Mouse (Mus musculus) spleen, postnatal 36 days (tissue): ENCODE data around the gene Dhrs7b.
"Not testable (repeated sequence)": the region's sequence is repeated elsewhere in the genome, so short reads cannot be mapped to it uniquely, and the experiment has no call there.

Experiments
- DNase-seq, 2 experiments: peaks; one replicate each; pipeline ENCODE4 v3.0.0; 2022; ENCODE audit warnings: low spot score in 2 of 2, mixed read lengths in 1 of 2

Dhrs7b gene

DNA sequence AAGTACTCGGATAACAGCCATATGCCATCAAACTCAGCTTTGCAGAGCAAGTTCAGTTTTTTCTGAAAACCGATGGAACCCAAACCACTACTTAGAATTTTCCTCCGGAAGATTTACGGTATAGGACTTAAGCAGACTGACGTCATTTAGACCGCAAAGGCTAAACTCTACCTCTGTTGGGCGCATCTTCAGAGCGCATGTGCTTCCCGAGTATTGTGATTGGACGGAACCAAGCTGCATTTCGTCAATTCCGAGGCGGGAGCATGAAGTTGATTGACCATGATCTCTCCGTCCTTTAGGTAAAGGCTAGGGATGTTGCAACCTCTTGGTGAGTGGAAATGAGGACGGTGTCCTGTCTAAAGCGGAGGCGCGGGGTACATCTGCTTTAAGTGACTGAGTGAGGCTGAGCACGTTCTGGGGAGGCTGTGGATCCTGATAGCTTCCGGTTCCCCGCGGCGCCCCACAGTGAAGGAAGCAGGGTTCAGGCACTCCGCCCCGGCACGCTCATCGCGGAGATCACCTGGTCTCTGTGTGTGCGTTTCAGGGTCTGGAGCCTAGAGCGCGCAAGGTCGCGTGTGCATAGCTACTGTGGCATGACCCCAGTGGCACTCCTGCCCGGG lies at the start of gene Dhrs7b:
Dhrs7b (plus strand) TSS at position 199 of the 620 bp plus-strand sequence.
- DNase-seq: peak; percentile 88 to 91

DNA sequence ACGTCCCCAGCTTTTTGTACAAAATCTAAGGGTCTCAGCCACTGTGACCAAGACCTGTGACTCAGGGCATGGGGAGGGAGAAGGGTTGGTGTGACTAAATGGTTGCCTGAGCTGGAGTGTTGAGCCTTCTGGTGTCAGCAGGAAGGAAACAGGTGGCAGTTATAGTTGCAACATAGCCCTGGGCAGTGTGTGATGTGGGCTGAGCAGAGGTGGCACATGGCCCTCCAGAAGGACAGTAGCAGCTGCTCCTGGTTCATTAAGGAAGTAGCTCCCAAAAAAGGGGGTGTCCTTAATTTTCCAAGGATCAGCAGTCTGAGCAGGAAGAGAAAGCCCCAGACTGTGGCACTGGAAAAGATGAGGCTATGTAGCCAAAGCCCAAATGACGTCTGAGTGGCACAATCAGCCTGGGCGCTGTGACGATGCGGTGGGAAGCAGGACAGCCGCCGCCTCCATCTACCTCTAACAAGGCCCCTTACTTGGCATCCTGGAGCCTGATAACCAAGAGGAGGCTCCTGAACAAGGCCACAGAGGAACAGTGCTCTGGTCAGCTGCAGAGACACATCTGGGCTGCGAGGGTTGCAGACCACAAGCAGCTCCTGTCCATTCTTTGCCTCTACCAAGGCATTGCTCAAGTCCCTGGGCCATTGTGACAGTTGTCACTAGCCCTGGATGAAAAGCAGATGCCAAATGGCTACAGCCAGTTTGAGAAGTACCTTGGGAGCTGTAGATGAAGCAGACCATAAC lies 46.1 kb upstream of the Dhrs7b start:
- no peak for DNase-seq

DNA sequence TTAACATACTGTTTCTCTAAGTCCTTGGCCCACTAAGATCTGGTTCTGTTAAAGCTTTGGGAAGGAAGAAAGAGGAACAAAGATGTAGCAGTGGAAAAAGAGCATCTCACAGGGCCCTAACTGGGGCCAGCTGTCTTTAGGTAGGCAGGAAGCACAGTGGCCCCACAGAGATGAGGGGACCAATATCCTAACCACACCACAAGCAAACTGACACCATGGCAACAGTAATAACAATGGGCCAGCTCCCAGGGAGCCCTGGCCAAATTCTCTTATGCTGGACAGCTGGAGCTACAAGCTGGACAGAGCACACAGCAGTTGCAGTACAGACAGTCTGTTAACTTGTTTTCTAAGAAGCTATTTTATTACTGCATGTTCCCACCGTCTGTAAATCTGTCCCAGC lies 42.8 kb upstream of the Dhrs7b start:
- DNase-seq: no peak

DNA sequence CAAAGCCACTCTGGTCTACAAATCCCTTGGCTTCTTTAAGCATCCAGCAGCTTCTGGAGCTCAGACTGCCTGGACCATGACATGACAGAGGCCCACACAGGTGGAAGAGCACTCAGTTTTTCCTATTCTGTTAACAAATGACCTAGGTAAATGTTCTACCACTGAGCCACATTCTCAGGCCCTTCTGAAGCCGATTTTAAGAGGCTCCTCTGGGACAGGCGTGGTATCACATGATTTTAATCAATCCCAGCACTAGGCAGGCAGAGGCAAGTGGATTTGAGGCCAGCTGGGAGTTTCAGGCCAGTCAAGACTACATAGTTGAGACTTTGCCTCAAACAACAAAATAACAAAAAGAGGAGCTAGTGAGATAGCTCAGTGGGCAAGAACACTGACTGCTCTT lies 40.0 kb upstream of the Dhrs7b start:
- DNase-seq: no peak

DNA sequence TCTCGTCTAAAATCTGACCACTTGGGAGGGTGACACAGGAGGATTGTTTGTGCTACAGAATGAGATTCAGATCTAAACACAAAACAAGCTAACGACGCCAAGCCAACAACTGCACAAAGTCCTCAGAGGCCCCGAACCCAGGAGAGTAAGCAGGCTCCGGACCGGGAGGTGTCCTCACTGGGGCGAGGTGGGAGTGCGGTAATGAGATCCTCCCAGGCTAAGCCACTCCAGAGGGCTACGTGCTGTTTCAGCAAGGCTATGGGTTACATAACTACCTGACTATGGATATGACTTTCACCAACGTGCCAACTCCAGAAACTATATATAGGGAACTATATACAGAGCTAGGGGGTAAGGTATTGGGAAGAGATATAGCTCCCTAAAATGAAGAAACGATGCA lies 34.1 kb upstream of the Dhrs7b start:
- DNase-seq: no peak

DNA sequence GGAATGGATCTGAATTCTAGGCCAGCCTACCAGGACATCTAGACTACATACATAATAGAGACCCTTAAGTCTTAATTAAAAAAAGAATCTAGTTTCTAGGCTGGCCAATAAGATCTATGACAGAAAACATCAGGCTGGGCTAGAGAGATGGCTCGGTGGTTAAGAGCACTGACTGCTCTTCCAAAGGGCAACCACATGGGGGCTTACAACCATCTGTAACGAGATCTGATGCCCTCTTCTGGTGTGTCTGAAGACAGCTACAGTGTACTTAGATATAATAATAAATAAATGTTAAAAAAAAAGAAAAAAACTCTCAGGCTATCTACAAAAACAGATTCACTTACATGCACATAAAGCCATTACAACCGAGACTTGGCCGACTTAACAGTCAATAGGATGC lies 30.5 kb upstream of the Dhrs7b start:
- DNase-seq: no peak

DNA sequence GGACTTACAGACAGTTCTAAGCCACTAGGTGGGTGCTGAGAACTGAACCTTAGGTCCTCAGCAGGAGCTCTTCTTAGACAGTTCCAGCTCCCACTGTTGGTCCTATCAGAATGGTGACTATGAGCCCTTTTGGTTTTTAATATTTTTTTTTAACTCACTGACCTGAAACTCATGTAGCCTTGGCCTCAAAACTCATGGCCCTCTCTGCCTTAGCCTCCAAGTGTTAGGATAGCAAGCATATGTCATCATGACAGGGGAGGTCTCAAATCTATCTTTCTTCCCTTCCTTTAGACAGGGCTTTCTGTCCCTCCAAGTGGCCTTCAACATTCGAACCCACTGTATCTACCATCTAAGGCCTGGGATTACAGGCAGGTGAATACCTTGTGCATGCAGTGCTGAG lies 29.5 kb upstream of the Dhrs7b start:
- DNase-seq: no peak

DNA sequence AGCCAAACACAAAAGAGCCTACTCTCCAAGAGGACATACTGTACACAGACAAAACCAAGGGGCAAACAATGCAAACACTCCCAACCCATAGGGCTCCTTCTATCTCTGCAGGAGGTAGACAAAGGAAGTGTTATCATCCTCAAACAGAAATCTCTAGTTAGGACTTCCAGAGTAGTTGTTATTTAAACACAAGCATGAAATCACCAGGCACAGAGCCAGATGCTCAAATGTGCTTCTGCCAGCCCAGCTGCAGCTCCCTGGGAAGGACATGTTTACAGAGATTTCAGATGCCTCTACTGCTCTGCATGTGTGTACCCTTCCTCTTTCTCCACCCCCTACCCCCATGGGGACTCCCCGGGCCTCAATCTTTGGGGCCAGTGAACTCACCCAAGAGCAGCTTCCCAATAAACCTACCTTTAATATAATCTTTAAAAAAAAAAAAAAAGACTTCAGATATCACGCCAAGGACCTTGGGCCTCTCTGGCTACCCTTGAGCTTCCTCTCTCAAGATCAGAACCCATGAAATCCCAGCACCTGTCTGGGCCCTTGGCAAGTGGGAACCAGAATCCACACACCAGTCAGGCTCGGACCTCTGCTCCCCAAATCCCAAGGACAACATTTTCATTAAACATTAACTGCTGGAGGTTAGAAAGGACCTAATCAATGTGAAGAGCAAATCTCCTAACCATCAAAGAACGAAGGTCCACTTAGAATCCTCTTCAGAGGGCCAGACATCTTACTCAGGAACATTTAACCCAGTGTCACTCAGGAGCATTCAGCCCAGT lies 22.0 kb upstream of the Dhrs7b start:
- no peak for DNase-seq

DNA sequence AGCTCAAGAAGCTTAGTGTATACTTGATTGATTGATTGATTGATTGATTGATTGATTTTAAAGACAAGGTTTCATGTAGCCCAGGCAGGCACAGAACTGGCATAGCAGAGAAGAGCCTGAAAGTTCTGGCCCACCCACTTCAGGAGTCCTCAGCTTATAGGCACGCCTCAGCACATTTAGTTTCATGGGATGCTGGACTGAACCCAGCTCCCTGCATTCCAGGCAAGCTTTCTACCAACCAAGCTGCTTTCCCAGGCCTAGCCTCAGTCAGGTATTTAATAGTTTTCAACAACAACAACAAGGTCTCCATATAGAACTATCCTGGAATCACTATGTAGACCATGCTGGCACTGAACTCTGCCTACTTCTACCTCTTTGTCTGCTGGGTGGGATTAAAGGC lies 20.9 kb upstream of the Dhrs7b start:
- DNase-seq: no peak

DNA sequence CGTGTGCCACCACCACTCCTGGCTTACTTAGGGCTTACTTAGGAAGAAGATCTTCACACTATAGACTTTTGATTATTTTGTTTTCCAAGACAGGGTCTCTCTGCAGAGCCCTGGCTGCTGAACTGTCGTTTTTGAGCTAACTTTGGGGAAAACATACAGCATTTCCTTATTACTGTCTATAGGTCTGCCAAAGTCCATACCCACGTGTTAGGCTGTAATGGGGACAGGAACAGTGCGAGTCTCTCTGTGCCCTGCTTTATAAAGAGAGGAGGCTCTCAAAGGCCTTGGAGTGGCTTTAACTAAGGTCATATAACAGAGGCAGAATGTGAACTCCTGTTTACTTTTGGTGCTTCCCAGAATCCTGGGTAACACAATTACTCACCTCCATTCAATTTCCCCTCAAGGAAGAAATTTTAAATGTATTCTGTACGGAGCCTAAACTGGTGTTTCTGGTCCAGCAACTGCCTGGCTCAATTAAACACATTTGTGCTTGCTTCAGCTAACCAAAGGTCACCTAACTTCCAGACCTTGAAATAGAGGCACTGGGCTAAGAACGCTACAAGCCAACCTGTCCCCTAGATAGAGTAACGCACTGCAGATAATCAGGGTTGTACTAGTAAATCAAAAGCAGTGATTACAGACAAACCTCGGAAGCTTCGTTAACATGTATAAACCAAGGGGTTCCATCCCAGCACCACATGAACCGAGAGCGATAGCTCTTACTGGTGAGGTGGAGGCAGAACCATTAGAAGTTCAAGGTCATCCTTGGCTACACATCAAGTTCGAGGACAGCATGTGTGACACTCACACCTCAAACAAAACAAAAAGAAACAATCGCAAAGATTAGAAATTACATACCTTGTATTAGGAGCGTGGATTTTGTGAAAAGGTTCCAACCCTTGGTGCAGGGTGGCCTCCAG lies 20.1 kb upstream of the Dhrs7b start:
- DNase-seq: no peak

DNA sequence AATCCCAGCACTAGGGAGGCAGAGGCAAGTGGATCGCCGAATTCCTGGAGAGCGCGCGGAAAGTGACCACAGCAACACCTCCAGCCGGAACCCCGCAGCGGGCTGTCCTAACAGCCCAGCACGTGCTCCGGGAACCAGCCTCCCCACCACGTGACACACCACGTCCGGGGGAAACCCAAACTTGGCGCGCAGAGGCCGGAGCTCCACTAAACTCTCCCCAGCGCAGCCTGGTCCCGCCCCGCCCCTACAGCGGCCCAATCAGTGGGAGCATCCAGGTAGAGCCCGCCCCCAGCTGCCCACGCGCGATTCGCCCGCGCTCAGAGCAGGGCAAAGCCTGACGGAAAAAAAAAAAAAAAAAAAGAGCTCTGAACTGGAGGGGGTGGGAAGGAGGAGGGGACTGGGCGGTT lies 19.4 kb upstream of the Dhrs7b start:
- DNase-seq: peak; percentile 93 to 94

DNA sequence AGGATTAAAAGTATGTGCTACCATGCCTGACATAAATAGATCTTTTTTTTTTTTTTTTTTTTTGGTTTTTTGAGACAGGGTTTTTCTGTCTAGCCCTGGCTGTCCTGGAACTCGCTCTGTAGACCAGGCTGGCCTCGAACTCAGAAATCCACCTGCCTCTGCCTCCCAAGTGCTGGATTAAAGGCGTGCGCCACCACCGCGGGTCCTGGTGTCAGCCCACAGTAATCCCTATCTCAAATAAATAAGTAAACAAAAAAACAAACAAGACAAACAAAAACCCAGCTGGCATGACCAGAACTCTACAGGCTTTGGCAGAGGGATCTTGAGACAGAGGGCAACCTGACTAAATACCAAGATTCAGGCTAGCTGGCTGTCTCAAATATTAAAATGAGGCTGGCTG lies 18.8 kb upstream of the Dhrs7b start, which contains the start of gene Shmt1:
Shmt1 (minus strand) TSS at position 101 of the 400 bp plus-strand sequence.
- not testable (repeated sequence) for DNase-seq

DNA sequence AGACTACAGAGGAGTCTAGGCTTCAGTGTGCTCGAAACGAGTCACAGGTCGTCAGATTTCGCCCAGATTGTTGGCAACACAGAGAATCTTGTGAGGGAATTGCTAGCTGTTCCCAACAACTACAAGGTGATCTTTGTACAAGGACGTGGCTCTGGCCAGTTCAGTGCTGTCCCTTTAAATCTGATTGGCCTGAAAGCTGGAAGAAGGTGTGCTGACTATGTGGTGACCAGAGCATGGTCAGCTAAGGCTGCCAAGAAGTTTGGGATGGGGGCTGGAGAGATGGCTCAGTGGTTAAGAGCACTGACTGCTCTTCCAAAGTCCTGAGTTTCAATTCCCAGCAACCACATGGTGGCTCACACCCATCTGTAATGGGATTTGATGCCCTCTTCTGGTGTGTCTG lies 14.0 kb upstream of the Dhrs7b start:
- no peak for DNase-seq

DNA sequence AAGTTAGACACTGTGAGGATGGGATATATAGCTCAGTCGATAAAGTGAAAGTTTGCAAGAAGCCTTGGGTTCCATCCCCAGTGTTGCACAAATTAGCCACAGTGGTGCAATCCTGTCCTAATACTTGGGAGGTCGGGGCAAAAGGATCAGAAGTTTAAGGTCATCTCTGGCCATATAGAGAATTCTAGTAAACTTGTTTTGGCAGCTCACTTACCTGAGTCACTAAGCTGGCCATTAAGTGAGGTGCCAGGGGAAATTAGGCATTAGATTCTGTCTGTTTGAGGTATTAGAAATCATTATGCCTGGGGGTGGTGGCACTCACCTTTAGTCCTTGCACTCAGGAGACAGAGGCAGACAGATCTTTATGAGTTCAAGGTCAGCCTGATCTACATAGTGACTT lies 6.7 kb upstream of the Dhrs7b start:
- DNase-seq: no peak

DNA sequence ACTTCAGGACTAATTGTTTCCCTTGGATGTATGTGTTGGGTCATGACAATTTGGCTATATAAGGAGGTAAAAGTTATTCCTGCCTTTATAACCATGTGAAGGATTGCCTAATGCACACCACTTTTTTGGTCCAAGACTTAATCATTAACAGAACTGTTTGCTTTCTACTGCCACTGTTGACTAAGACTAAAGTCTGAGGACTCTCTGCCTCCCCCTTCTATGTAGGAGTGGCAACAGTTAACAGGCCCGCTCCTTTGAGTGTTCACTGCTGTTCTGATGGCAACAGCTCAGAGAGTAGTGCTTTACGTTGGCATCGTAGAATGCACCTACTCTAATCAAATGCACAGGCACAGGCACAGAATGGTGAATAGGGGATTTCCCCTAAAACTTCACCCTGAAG lies 5.2 kb upstream of the Dhrs7b start:
- DNase-seq: no peak

DNA sequence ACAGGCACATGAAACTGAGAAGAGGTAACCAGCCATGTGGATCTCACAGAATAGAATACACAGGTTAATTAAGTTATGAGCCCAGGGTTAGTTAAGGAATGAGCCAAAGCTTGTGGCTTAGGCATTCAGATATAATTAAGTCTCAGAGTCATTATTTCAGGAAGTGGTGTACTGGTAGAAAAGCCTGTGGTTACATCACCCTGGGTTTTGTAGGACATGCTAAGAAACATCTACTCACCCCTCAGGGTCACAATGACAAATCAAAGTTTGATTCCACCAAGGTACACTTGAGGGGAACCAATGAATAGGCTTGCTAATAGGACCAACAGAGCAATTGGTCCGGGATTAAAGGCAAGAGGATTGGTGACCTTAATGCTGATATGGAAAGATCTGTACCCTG lies 3.7 kb upstream of the Dhrs7b start:
- no peak for DNase-seq

DNA sequence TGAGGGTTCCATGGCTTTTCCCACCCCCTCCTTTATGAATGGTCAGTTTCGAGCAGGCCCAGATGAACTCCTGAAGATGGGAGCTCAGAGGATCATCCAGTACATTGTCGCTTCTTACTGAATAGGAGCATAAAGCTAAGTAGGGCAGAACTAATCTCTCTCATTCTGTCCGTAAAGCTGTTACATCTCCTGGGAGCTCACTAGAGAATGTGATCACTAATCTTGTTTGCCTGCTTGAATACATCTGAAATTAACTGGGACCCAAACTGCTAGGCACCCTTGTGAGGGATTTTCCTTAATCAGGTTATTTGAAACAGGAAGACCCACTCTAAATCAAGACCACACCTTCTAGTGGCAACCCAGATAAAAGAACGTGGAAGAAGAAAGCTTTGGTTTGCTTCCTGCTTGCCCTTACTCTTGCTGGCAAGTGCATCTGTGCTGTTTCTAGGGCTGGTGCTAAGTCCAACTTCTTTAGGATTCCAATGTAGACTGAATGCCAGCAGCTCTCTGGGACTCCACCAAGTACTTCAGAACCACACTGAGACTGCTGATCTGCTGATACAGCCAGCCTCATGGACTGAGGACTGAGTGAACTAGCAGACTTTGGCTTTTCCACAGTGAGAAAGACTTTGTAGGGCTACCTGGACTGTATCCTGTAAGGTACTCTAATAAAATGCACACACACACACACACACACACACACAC lies 3.0 kb upstream of the Dhrs7b start:
- DNase-seq: no peak

DNA sequence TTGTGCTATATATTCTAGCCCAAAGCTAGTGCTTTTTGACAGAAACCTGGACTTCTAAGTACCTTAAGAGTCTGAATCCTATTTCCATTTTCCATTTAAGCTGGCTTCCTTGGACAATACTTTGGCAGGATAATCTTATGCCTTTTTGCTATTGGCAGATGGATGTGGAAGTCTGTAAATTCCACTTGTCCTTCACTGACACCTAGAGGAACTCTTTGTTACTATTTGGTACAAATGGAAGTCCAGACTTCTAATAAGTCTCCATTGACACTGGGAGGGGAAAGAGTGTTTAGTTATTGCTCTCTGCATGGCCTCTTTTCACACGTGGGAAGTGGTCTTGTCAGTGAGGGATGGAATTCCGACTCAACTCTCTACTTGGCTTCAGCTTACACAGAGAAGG lies 1.5 kb upstream of the Dhrs7b start:
- DNase-seq: no peak

DNA sequence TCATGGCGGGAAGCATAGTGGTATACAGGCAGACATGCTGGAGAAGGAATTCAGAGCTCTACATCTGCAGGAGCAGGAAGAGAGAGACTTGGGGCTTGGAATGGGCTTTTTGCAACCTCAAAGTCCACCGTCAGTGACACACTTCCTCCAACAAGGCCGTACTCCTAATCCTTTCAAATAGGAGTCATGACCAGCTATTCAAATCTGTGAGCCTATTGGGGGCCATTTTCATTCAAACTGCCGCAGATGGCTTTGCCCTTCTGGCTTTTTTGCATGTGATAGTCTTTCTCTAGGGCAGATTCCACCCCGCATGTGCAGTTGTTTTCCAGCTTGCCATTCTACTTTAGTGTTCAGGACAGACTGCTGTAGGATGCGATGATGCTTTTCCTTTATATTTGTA lies 6.5 kb downstream of the Dhrs7b start:
- DNase-seq: no peak

DNA sequence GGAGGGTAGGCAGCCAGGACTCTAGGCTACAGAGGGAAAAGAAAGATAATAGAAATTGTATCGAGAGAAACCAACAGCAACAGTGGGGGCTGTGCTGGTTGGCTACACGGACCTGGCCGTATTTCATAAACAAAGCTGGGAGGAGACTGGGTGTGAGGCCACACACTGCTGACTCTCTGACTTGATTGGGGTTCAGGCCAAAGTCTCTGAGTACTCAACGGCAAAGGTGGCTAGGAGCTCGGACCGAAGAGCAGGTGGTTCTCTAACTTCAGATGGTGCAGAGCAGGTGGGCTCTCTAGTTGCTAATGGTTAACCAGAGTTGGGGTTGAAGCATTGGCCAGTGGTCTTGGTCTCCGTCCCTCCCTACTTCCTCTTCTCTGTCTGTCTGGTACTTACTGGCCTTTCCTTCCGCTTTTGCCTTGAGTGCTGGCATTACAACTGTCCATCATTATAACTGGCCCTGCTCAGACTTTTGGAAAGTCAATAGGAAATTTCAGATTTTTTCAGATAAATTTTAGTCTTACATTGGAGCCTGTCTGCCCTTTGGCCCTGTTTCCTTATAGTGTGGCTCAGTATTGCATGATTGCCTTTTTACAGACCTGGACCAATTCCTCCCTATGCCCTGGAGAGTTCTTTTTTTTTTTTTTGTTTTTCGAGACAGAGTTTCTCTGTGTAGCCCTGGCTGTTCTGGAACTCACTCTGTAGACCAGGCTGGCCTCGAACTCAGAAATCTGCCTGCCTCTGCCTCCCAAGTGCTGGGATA lies 7.4 kb downstream of the Dhrs7b start:
- no peak for DNase-seq
